Mouse (Mus musculus) hindbrain, embryonic 15.5 days (tissue): ENCODE results near the gene Scg5. TPM values are rescaled to one million over a fixed set of nuclear protein-coding genes. Genes with fewer than 3 reads are reported as not detected.

Experiments used
- polyA plus RNA-seq: library from polyadenylated mRNA; unstranded; fragments of >200 nt; fragmentation: Nextera tagmentation; extraction: Ambion mirVana; gene quantifications from 2 replicates; pipeline ENCODE4 v1.2.1, GENCODE M21; 2015

Gene Scg5
- polyA plus RNA-seq, 1 experiment from 2014 or later = 225 TPM

Other genes with a start within 250 kb of the Scg5 start
- gene Grem1, start 70.5 kb downstream of the Scg5 start, polyA plus RNA-seq = 2.0 and 2.2 TPM in 2 replicates
- gene Arhgap11a, start 19.5 kb upstream of the Scg5 start, polyA plus RNA-seq = 6.9 and 10.3 TPM in 2 replicates
- gene Gjd2, start 184.5 kb upstream of the Scg5 start, polyA plus RNA-seq = 10.9 and 11.8 TPM in 2 replicates
- 1.4 and 6.4 TPM in 2 replicates for gene Actc1, start 224.4 kb upstream of the Scg5 start, polyA plus RNA-seq